Mouse (Mus musculus): ENCODE results near the gene Ccdc33.
A peak's percentile ranks its signal among the peaks of the same experiment; 100 is the strongest.

Ccdc33 gene

GRCm38 (mm10) chr9:58128926-58129413 is 10.3 kb upstream of the Ccdc33 start:
- no peak for DNase-seq

GRCm38 (mm10) chr9:58125811-58126210 is 7.2 kb upstream of the Ccdc33 start:
- no peak for DNase-seq

- DNase-seq, result peak in 1 of 2 experiments; percentile 20
Measured at GRCm38 (mm10) chr9:58125085-58125484, 6.5 kb upstream of the Ccdc33 start.

- no peak for DNase-seq
Measured at GRCm38 (mm10) chr9:58116024-58116651, 2.5 kb downstream of the Ccdc33 start.

GRCm38 (mm10) chr9:58115297-58115925 is 3.2 kb downstream of the Ccdc33 start:
- DNase-seq, result no peak

- DNase-seq, result no peak
Measured at GRCm38 (mm10) chr9:58114019-58114418, 4.6 kb downstream of the Ccdc33 start.

GRCm38 (mm10) chr9:58113279-58113884 is 5.2 kb downstream of the Ccdc33 start:
- DNase-seq, result no peak

GRCm38 (mm10) chr9:58112866-58113278 is 5.8 kb downstream of the Ccdc33 start:
- no peak for DNase-seq

- no peak for DNase-seq
Measured at GRCm38 (mm10) chr9:58112321-58112751, 6.3 kb downstream of the Ccdc33 start.

GRCm38 (mm10) chr9:58111431-58111830 is 7.2 kb downstream of the Ccdc33 start:
- no peak for DNase-seq

GRCm38 (mm10) chr9:58110787-58111186 is 7.8 kb downstream of the Ccdc33 start:
- DNase-seq, result no peak

GRCm38 (mm10) chr9:58107494-58107893 is 11.1 kb downstream of the Ccdc33 start:
- no peak for DNase-seq

- no peak for DNase-seq
Measured at GRCm38 (mm10) chr9:58105595-58106169, 12.9 kb downstream of the Ccdc33 start.

- DNase-seq, result no peak
Measured at GRCm38 (mm10) chr9:58103647-58104046, 15.0 kb downstream of the Ccdc33 start.

- no peak for DNase-seq
Measured at GRCm38 (mm10) chr9:58102013-58102412, 16.6 kb downstream of the Ccdc33 start.

GRCm38 (mm10) chr9:58099836-58100565 is 18.6 kb downstream of the Ccdc33 start:
- DNase-seq, result no peak

- no peak for DNase-seq
Measured at GRCm38 (mm10) chr9:58096629-58097301, 21.9 kb downstream of the Ccdc33 start.

- no peak for DNase-seq
Measured at GRCm38 (mm10) chr9:58095977-58096376, 22.6 kb downstream of the Ccdc33 start.

GRCm38 (mm10) chr9:58093776-58094175 is 24.8 kb downstream of the Ccdc33 start:
- no peak for DNase-seq

GRCm38 (mm10) chr9:58092581-58093269 is 25.9 kb downstream of the Ccdc33 start:
- peak; percentile 34 to 47 for DNase-seq

GRCm38 (mm10) chr9:58091623-58092425 is 26.8 kb downstream of the Ccdc33 start:
- DNase-seq, result no peak

Measured in kidney, adult 8-10 months (tissue).